Mouse (Mus musculus) macrophage (primary cell): ENCODE measurements at regions not wholly inside any gene's neighbourhood (a gene's known extent, or its start where the extent isn't known, plus 50 kb on each side); places are given as distances from the start of the nearest gene placed in this dataset.

ENCODE experiments used
- H3K27ac ChIP-seq: fragments of 350-480 bp; formaldehyde crosslinking; 2 replicates; pipeline ENCODE4 v1.9.0; 2021
- H3K36me3 ChIP-seq: fragments of 350-480 bp; formaldehyde crosslinking; 2 replicates; pipeline ENCODE4 v1.9.0; 2021; ENCODE audit errors: inconsistent target
- H3K4me3 ChIP-seq: fragments of 350-480 bp; formaldehyde crosslinking; 2 replicates; pipeline ENCODE4 v1.9.0; 2021; ENCODE audit errors: inconsistent target
- H3K79me2 ChIP-seq: fragments of 350-480 bp; formaldehyde crosslinking; 2 replicates; pipeline ENCODE4 v1.9.0; 2021; ENCODE audit errors: inconsistent target
- WGBS: methylation state at CpG from one replicate; pipeline ENCODE4 v1.1.7; 2026; ENCODE audit warnings: inconsistent platforms; ENCODE audit not compliant: missing documents; 5-methylcytosine and 5-hydroxymethylcytosine counted together

GRCm38 (mm10) chr19:37492572-37492971 lies 57.6 kb upstream of the Exoc6 start:
- H3K36me3 ChIP-seq = no peaks in the 10 kb centered on the region
- no peak overlapping the region for H3K4me3 ChIP-seq
- 85% methylated on average over 2 of the region's 2 CpGs for WGBS

GRCm38 (mm10) chr19:37493378-37493777 lies 56.8 kb upstream of the Exoc6 start:
- Histone ChIP-seq H3K36me3 (no peaks in the 10 kb centered on the region), H3K27ac (no peak overlapping the region), H3K4me3 (no peak overlapping the region), H3K79me2 (no peaks in the 10 kb centered on the region)
- 82% methylated on average over 9 of the region's 9 CpGs for WGBS

More at GRCm38 (mm10) chr19:37492572-37492971, 57.6 kb upstream of the Exoc6 start:
- Histone ChIP-seq H3K27ac (no peak overlapping the region), H3K79me2 (no peaks in the 10 kb centered on the region)

- Histone ChIP-seq H3K36me3 (no peaks in the 10 kb centered on the region), H3K79me2 (no peaks in the 10 kb centered on the region), H3K27ac (peak overlapping the region; percentile 92), H3K4me3 (no peak overlapping the region)
- 20% methylated on average over 10 of the region's 10 CpGs for WGBS
Observed at GRCm38 (mm10) chr19:37493921-37494485, 56.2 kb upstream of the Exoc6 start.

DNA sequence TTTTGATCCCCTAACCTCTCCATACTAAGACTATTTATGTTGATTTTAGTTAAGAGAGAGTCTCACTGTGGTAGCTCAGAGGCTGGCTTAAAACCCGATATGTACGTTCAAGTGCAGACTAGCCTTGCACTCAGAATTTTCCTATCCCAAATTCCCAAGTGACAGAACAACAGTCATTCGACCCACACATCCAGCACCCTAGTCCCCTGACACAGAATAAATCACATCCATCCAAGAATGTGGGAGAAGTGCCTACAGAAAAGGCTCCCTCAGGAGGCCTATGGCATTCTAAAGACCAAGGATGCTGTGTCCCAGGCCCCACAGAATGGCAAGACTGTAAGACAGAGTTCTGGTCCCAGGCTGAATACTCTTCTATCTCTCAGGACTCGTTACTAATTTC lies 55.4 kb upstream of the Exoc6 start:
- Histone ChIP-seq H3K4me3 (no peak overlapping the region), H3K36me3 (no peaks in the 10 kb centered on the region), H3K79me2 (no peaks in the 10 kb centered on the region), H3K27ac (peak overlapping the region; percentile 92)
- WGBS = 48% methylated on average over 4 of the region's 4 CpGs

DNA sequence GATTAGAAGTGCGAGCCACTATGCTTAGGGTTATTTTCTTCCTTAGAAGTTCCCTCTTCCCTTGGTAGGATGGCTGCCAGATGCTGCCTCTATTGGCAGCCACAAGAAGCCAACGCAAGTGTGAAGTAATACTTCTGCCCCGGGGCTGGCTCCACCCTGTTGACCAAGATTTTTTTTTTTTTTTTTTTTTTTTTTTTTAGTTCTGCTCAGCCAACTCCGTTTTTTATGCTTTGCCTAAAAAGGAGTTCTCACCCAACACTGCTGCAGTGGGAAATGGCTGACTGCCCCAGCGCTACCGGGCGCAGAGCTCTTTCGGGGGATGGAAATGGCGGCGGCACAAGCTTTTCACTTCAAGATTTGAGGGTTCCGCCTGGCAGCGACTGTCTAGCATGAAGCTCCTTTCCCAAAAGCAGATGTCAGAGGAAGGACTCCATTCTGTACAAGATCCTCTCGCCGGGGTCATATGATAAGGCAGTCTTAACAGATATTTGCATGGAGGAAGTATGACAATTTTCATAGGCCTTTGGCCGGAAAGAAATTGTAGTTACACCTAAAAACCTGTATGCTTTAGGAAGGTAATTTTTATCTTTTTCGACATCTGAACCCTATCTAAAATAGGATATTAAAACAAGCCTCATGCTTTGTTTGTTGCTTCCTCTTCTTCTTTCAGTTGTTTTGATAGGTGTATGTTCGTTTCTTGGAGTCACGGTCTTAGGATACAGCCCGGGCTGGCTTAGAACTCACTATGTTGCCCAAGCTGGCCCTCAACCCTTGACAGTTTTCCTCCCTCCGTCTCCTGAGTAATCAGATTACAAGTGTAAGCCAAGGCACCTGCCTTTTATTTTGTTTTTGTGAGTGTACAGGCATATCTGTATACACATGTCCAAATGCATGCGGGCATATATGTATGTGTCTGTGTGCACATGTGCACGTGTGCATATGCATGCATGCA lies 54.6 kb upstream of the Exoc6 start:
- Histone ChIP-seq H3K36me3 (no peaks in the 10 kb centered on the region), H3K4me3 (peak overlapping the region; percentile 19), H3K27ac (peak overlapping the region; percentile 92), H3K79me2 (no peaks in the 10 kb centered on the region)
- 16% methylated on average over 21 of the region's 22 CpGs for WGBS

DNA sequence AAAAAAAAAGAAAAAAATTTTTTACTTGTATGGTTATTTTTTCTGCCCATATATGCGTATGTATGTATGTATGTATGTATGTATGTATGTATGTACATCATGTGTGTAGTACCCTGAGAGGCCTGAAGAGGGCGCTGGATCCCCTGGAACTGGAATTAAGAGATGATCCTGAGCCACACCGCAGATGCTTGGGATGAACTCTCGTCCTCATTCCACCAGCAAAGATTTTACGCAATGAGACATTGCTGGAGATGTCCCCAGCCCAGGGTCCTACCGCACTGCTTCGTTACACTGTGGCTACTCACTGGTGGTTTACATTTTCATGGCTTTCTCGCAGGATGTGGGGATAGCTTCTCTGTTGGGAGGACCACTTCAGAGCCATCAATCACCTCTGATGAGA lies 53.5 kb upstream of the Exoc6 start:
- Histone ChIP-seq H3K4me3 (no peak overlapping the region), H3K27ac (no peak overlapping the region), H3K79me2 (no peaks in the 10 kb centered on the region), H3K36me3 (no peaks in the 10 kb centered on the region)
- 93% methylated on average over 8 of the region's 8 CpGs for WGBS

- H3K79me2 ChIP-seq = no peaks in the 10 kb centered on the region
- no peaks in the 10 kb centered on the region for H3K36me3 ChIP-seq
- H3K27ac ChIP-seq = no peak overlapping the region
- H3K4me3 ChIP-seq = no peak overlapping the region
- WGBS = 94% methylated on average over 7 of the region's 8 CpGs
Observed at GRCm38 (mm10) chr19:37497161-37497560, 53.1 kb upstream of the Exoc6 start.

GRCm38 (mm10) chr19:37498438-37498837 lies 51.8 kb upstream of the Exoc6 start:
- H3K36me3 ChIP-seq = no peaks in the 10 kb centered on the region
- H3K4me3 ChIP-seq = no peak overlapping the region
- no peaks in the 10 kb centered on the region for H3K79me2 ChIP-seq
- 83% methylated on average over 3 of the region's 3 CpGs for WGBS
- no peak overlapping the region for H3K27ac ChIP-seq
